Mouse (Mus musculus) E14TG2a.4 (cell line): ENCODE measurements around the gene Tmem170.

Source experiments
- CTCF ChIP-seq: conservative IDR thresholded peaks from 2 replicates; pipeline ENCODE4 v1.5.1; 2014; ENCODE audit warnings: low read length
- NANOG ChIP-seq: IDR thresholded peaks from 2 replicates; pipeline ENCODE4 v1.6.1; 2014; ENCODE audit warnings: borderline replicate concordance, low read length, mixed read lengths
- POU5F1 ChIP-seq: IDR thresholded peaks from 2 replicates; pipeline ENCODE4 v1.6.1; 2014; ENCODE audit warnings: low read length, borderline replicate concordance

DNA sequence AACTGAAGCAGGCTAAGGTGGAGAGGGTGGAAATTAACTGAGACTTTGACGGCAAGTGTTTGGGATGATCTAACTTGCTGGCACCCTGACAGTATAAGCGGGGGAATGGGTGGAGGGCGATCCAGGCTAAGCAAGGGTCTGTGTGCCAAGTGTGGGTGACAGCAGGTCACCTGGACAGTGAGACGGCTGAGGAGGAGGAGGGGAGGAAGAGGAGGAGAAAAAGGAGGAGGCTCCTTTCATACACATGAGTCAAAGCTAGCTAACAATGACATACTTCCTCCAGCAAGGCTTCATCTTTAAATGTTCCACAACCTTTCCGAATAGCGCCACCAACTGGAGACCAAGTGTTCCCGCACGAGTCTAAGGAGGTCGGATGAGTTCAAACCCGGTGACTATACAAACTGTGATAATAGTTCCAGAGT is 46.8 kb upstream of the Tmem170 start:
- TF ChIP-seq CTCF (peak; percentile 85), NANOG (no peak), POU5F1 (no peak)
